Mouse (Mus musculus): ENCODE data around the gene Eif4g2.

The Eif4g2 gene

DNA sequence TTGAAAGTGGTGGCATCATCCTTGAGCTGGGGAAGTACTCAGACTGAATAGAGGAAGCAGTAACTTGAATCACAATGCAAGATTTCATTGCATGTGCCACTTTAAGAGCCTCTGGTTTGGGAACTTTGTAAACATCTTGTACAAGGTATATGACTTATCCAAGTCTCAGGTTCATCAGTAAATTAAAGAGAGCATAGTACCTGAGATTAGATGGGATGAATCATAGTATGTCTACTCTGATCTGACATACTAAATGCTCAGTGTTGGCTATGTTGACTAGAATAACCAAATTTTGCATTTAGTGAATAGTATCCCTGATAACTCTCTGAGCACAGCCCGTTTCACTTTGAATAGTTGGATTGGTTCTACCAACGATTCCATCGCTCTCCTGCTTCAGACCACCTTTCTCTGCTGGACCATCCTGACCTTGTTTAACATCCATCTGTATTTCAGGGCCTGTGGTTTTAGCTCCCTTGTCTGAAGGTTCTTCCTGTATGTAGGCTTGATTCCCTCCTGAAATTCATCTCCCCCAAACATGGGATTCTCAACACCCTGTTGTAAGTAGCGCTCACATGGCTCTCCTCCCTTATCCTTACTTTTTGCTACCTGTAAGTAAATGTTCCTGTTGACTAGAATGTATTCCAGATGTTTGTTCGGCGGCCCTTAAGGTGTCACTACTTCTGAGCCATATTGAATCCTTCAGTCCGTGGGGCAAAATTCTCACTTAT is 13.2 kb downstream of the Eif4g2 start:
- no peak for DNase-seq (ENCODE audit: low spot score in 2 of 2)

DNA sequence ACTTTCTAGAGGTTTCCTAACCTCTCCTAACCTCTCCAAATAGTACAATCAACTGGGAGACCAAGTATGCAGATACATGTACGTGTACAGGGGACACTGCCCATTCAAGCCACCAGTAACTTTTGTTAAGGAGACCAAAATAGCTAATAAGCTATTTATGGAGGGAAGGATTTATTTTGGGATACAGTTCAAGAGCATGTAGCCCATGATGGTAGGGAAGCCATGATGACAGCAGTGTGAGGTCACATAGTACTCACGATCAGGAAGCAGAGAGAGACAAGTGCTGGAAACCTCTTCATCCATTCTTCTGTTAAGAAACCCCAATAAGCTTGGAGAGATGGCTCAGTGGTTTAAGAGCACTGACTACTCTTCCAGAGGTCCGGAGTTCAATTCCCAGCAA is 14.6 kb downstream of the Eif4g2 start:
- no peak for DNase-seq (ENCODE audit: low spot score in 2 of 2)

DNA sequence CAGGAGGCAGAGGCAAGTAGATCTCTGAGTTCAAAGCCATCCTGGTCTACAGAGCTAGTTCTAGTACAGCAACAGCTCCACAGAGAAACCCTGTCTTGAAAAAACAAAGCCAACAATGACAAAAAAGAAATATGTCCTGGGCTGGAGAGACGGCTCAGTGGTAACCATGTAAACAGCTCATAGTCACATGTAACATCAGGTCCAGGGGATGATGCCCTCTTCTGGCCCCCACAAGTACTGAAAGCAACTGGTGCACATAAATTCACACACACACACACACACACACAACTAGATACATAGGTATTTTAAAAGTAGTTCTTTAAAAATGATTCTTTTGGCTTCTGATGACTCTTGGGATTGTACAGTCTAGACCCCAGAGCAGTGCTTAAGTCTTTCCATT is 19.9 kb downstream of the Eif4g2 start:
- no peak for DNase-seq (ENCODE audit: low spot score in 2 of 2)

DNA sequence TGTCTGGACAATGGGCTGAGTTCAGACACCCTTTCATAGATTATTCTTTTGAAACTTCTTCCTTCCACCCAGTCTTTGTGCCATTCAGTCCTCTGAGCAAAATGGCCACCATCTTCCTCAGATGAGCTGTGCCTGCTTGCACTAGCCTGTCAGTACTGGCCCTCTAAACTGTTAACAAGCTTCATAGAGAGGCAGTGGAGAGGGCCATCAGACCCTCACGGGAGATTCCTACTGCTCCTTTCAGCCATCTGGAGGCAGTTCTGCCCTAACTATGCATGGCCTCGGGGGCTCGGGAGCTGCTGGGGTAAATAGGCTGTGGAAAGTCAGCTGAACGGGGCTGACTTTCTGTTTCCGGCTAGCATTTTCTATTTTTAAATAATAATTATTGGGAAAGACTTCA is 23.3 kb downstream of the Eif4g2 start:
- no peak for DNase-seq (ENCODE audit: low spot score in 2 of 2)

DNA sequence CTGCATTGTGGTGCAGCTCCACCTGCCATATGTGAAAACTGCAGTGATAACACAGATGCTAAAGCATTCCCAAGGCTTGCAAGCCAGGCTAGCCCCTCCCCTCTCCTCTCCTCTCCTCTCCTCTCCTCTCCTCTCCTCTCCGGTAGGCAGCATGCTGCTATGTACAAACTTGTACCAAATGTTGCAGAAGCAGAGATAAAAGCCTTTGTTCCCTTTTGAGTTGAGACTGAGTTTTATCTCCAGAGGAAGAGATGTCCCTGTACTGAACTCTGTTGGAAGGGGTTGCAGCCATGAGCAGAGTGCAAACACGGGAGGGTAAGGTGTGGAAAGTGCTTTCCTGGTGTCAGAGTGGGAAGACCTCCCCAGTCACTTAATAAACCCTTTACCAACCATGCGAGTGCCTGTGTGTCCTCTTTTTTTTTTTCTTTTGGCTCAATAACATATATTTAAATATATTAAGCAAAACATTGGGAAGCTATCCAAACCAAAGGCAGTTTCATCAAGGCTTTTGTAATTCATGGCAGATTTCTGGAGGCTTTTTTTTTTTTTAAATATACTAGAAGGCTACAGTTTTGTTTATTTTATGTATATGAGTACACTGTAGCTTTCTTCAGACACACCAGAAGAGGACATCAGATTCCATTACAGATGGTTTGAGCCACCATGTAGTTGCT is 26.7 kb downstream of the Eif4g2 start:
- DNase-seq (ENCODE audit: low spot score in 2 of 2), result no peak

DNA sequence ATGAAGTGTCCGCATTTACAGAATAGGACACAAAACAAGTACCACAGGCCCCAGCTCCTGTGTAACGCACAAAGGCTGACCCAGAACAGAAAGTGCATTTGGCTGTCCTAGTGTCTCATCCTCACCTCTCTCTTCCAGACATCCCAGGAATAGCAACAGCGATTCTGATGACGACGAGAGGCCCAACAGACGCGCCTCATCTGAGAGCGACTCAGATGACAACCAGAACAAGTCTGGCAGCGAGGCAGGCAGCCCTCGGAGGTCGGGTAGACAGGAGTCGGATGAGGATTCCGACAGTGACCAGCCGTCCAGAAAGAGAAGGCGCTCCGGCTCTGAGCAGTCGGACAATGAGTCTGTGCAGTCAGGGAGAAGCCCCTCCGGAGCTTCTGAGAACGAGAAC is 27.6 kb downstream of the Eif4g2 start:
- DNase-seq (ENCODE audit: low spot score in 2 of 2), result no peak

DNA sequence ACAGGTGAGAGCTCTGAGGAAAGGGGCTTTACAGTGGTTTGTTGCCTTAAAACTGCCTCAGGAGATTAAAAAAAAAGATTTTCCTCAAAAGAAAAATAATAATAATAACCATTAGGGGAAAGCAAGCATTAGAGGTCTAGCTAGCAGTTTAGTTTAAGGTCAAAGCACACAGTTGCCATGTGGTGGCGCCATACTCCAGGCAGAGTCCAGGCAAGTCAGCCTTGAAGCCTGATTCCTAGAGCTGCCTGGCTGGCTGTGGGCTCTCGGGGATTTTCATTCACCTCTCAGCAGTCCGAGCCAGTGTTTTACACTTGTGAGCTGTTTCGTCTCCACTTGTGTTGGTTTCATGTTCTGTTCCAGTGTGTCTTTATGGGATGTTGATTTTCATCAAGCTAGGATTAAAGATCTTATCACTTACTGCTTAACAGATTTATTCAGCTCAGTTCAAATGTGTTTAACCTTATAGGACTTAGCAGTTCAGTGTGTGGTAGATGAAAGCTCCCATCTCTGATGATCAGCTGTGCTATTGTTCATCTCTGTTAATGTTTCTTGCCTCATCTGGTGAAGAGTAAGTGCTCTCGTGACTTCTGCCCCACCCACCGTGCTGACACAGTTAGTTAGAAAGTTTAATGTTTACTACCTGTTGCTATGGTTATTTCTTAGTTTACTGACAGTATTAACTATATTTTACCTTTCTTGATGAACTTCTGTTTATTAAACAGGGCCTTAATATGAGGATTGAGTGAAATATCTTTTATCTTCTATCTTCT is 33.0 kb downstream of the Eif4g2 start:
- peak; percentile 40 to 66 for DNase-seq (ENCODE audit: low spot score in 2 of 2)

DNA sequence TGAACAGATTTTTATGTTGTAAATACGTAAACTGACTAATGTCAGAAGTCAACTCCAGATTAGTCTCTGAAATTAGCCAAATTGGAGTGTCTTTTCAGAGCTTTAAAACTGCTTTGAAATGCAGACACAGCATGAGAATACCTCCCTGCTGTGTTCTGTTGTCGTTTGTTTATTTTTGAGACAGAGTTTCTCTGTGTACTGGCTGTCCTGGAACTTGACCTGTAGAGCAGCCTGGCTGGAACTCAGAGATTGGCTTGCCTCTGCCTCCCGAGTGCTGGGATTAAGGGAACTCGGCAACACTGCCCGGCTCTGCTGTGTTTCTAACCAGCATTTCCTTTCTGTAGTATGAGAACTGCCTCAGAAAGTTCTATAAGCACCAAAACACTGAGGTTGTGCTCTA is 33.9 kb downstream of the Eif4g2 start:
- no peak for DNase-seq (ENCODE audit: low spot score in 2 of 2)

DNA sequence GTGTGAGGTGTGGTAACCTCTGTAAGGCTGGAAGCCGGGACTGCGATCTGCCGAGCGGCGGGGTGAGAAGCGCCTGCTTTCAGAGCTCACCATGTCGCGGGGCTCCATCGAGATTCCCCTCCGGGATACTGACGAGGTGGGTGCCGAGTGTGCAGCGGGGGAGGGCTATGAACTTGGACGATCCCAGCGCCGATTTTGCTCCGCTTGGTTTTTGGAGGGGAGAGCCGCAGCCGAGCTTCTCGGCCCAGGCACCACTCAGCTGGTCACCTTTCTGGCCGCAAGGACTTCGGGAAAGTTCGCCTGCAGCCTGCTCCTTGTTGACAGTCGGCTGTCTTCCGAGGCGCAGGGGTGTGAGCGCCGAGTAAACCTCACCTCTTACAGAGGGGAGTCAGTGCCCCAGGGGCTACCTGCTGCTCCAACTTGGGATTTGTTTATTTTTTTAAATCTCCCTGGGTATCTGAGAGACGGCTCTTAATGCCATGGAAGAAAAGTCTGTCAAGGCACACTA is 53.7 kb downstream of the Eif4g2 start:
- no peak for DNase-seq (ENCODE audit: low spot score in 2 of 2)

DNA sequence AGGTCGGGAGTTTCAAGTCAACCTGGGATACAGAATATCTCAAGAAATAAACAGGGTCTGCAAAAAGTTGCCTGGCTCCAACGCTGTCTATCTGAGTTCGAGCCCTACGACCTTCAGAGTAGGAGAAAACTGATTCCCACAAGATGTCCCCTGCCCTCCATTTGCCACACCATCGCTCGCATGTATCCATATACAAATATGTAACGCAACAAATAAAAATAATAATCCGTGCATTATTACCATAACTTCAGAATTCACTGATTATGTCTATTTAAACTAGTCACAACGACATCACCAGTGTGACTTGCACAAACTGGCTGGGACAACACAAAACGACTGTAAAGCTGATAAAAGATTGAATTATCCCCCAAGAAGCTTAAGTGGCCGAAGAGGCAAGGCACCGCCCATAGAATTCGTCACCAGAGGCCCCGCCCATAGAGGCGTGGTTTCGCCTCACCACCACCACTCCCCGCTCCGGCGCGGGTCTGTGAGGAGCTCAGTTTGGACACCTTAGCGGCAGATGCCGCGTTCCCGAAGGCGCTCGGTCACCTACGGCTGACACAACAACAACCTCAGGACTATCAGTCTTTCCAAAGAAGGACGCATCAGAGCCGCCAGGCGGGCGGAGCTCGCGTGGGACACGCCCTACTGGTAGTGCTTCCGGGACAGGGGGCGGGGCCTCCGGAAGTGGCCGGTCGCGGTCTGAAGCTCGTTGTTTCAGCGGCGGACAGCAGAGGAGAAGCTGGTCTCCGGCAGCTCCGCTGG is 54.4 kb downstream of the Eif4g2 start, which contains the start of gene Ctr9:
TSS of gene Ctr9 (plus strand) at position 671 of the 765 bp plus-strand sequence.
- peak; percentile 95 to 96 for DNase-seq (ENCODE audit: low spot score in 2 of 2)

DNA sequence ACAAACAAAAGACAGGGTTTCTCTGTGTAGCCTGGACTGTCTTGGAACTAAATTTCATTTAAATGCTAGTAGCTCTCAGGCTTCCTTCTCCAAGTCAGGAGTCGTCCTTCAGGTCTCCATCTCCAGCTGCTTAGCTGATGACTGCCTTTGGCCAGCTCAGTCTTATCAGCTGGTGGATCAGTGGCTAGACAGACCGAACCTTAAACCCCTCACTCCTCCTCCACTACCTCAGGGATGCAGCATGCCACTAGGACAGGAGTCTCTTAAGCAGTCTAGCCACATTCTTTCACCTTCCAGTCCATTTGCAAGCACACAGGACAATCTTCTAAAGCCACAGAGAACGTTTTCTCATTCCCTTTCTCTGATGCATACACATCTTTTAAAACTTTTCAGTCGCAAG is 57.9 kb downstream of the Eif4g2 start:
- DNase-seq (ENCODE audit: low spot score in 2 of 2), result no peak

DNA sequence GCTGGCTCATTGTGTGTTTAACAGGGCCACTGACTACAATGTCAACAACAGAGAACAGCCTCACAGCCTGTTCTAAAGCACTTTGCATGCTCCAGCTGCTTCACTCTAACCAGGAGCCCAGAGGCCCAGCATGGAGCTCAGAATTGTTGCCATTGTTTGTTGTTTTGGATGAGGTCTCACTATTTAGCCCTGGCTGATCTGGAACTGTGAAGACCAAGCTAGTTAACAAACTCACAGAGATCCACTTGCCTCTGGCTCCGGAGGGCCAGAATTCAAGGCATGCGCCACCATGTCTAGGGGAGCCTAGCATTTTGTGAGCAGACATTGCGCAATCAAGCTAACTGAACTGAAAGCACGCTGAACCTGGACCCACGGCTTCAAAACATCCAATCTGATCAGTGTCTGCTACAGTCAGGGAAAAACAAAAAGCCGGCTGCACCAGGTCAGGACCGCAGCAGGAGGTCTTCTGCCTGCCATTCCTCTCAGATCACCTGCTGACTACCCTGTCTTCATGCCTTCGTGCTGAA is 58.7 kb downstream of the Eif4g2 start:
- DNase-seq (ENCODE audit: low spot score in 2 of 2), result peak in 1 of 2 experiments; percentile 4

DNA sequence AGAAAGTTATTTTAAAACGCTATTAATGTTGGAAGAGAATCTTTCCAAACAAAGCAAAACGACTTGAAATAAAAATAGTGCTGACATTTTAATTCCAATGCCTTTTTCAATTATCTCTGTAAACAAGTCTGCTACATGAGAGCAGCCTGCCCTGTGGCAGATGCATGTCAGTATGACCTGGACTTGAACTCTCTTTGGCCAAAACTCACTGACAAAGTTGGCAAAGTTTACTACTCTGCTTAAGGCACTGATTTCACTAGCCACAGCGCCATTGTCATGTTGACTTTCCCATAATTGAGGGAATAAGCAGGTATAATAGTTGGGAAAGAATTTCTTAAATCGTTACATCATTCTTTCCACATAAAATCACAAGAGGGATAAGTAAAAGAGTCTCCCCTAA is 62.0 kb downstream of the Eif4g2 start:
- no peak for DNase-seq (ENCODE audit: low spot score in 2 of 2)

Data from frontal cortex, postnatal 36 days (tissue).